Mouse (Mus musculus) left cerebral cortex, postnatal 36 days (tissue): ENCODE data around the gene Pttg1. TPM values are rescaled to one million over a fixed set of nuclear protein-coding genes. Genes with fewer than 3 reads are reported as not detected.

ENCODE experiments used
- DNase-seq, 2 experiments: peaks; one replicate each; pipeline ENCODE4 v3.0.0; 2021 to 2022; ENCODE audit warnings: low spot score in 2 of 2, mixed read lengths in 1 of 2
- intact Hi-C: fragments of 180-260 bp; cut with DNase I; formaldehyde crosslinking; loops from one replicate; pipeline ENCODE4 v1.15.1; 2025
- total RNA-seq, 2 experiments: library from RNA; stranded (reverse); gene quantifications; 2 replicates each; pipeline ENCODE4 v1.2.3; 2021

Pttg1 gene
- total RNA-seq, 2 experiments from 2014 or later, result 21.7 to 26.7 TPM

- intact Hi-C loops, result no loop called here
- DNase-seq, result peak; percentile 47 to 65
These were observed 14.6 kb downstream of the Pttg1 start for GRCm38 (mm10) chr11:43411413-43411812.

- DNase-seq, result no peak
- intact Hi-C loops, result no loop called here
These were observed 15.8 kb downstream of the Pttg1 start for GRCm38 (mm10) chr11:43410291-43410690.

GRCm38 (mm10) chr11:43408888-43409287, 17.2 kb downstream of the Pttg1 start:
- intact Hi-C loops, result no loop called here
- no peak for DNase-seq

- intact Hi-C loops, result no loop called here
- no peak for DNase-seq
These were observed 21.8 kb downstream of the Pttg1 start for GRCm38 (mm10) chr11:43404150-43404807.

GRCm38 (mm10) chr11:43400131-43400530, 25.9 kb downstream of the Pttg1 start:
- no peak for DNase-seq
- intact Hi-C loops, result no loop called here

GRCm38 (mm10) chr11:43399297-43399696, 26.8 kb downstream of the Pttg1 start:
- intact Hi-C loops, result no loop called here
- DNase-seq, result no peak

GRCm38 (mm10) chr11:43396672-43397071, 29.4 kb downstream of the Pttg1 start:
- DNase-seq, result no peak
- intact Hi-C loops, result no loop called here

GRCm38 (mm10) chr11:43396246-43396645, 29.8 kb downstream of the Pttg1 start:
- intact Hi-C loops, result no loop called here
- no peak for DNase-seq

GRCm38 (mm10) chr11:43395073-43395948, 30.7 kb downstream of the Pttg1 start:
- DNase-seq, result no peak
- intact Hi-C loops, result no loop called here

- no peak for DNase-seq
These were observed 32.7 kb downstream of the Pttg1 start for GRCm38 (mm10) chr11:43393325-43393724.

GRCm38 (mm10) chr11:43392757-43393156, 33.3 kb downstream of the Pttg1 start:
- DNase-seq, result no peak
- intact Hi-C loops, result no loop called here

More at GRCm38 (mm10) chr11:43393325-43393724, 32.7 kb downstream of the Pttg1 start:
- intact Hi-C loops, result no loop called here

- no peak for DNase-seq
- intact Hi-C loops, result no loop called here
These were observed 36.9 kb downstream of the Pttg1 start for GRCm38 (mm10) chr11:43389118-43389517.

GRCm38 (mm10) chr11:43388122-43389097, 37.6 kb downstream of the Pttg1 start:
- intact Hi-C loops, result no loop called here
- DNase-seq, result no peak

GRCm38 (mm10) chr11:43387004-43387880, 38.8 kb downstream of the Pttg1 start:
- intact Hi-C loops, result no loop called here
- DNase-seq, result no peak

GRCm38 (mm10) chr11:43385716-43386115, 40.3 kb downstream of the Pttg1 start:
- no peak for DNase-seq
- intact Hi-C loops, result no loop called here

- DNase-seq, result peak; percentile 38 to 45
- intact Hi-C loops, result no loop called here
These were observed 40.9 kb downstream of the Pttg1 start for GRCm38 (mm10) chr11:43385055-43385649.

- intact Hi-C loops, result no loop called here
- DNase-seq, result no peak
These were observed 42.5 kb downstream of the Pttg1 start for GRCm38 (mm10) chr11:43383581-43383980.

- DNase-seq, result no peak
These were observed 45.1 kb downstream of the Pttg1 start for GRCm38 (mm10) chr11:43380901-43381300.

More at GRCm38 (mm10) chr11:43380901-43381300, 45.1 kb downstream of the Pttg1 start:
- intact Hi-C loops, result no loop called here
